Mouse (Mus musculus) liver, adult (tissue): ENCODE results near the gene Shisal1.

Source experiments
- GATA4 ChIP-seq: IDR thresholded peaks from 2 replicates; pipeline ENCODE4 v1.6.1; 2014; ENCODE audit warnings: mild to moderate bottlenecking, low read length; ENCODE audit not compliant: insufficient replicate concordance

The Shisal1 gene

GRCm38 (mm10) chr15:84403454-84404113 is 43.3 kb downstream of the Shisal1 start:
- no peak for TF ChIP-seq GATA4

GRCm38 (mm10) chr15:84398617-84399016 is 48.3 kb downstream of the Shisal1 start:
- TF ChIP-seq GATA4: no peak

GRCm38 (mm10) chr15:84397663-84398169 is 49.2 kb downstream of the Shisal1 start:
- TF ChIP-seq GATA4: no peak

GRCm38 (mm10) chr15:84395341-84396067 is 51.4 kb downstream of the Shisal1 start:
- no peak for TF ChIP-seq GATA4

GRCm38 (mm10) chr15:84393341-84393740 is 53.6 kb downstream of the Shisal1 start:
- TF ChIP-seq GATA4: no peak

GRCm38 (mm10) chr15:84392840-84393239 is 54.1 kb downstream of the Shisal1 start:
- no peak for TF ChIP-seq GATA4

- TF ChIP-seq GATA4: no peak
Measured at GRCm38 (mm10) chr15:84392131-84392530, 54.8 kb downstream of the Shisal1 start.

- no peak for TF ChIP-seq GATA4
Measured at GRCm38 (mm10) chr15:84388698-84389131, 58.2 kb downstream of the Shisal1 start.

GRCm38 (mm10) chr15:84385995-84386565 is 60.8 kb downstream of the Shisal1 start:
- no peak for TF ChIP-seq GATA4

GRCm38 (mm10) chr15:84384066-84384465 is 62.8 kb downstream of the Shisal1 start:
- no peak for TF ChIP-seq GATA4

GRCm38 (mm10) chr15:84380181-84380580 is 66.7 kb downstream of the Shisal1 start:
- no peak for TF ChIP-seq GATA4

- TF ChIP-seq GATA4: no peak
Measured at GRCm38 (mm10) chr15:84378734-84379133, 68.2 kb downstream of the Shisal1 start.

- no peak for TF ChIP-seq GATA4
Measured at GRCm38 (mm10) chr15:84372801-84373200, 74.1 kb downstream of the Shisal1 start.

- no peak for TF ChIP-seq GATA4
Measured at GRCm38 (mm10) chr15:84367402-84367801, 79.5 kb downstream of the Shisal1 start.

GRCm38 (mm10) chr15:84366574-84366989 is 80.3 kb downstream of the Shisal1 start:
- TF ChIP-seq GATA4: no peak

- TF ChIP-seq GATA4: no peak
Measured at GRCm38 (mm10) chr15:84365675-84366381, 81.1 kb downstream of the Shisal1 start.

- no peak for TF ChIP-seq GATA4
Measured at GRCm38 (mm10) chr15:84364746-84365145, 82.2 kb downstream of the Shisal1 start.
